In the genomic region with DNA sequence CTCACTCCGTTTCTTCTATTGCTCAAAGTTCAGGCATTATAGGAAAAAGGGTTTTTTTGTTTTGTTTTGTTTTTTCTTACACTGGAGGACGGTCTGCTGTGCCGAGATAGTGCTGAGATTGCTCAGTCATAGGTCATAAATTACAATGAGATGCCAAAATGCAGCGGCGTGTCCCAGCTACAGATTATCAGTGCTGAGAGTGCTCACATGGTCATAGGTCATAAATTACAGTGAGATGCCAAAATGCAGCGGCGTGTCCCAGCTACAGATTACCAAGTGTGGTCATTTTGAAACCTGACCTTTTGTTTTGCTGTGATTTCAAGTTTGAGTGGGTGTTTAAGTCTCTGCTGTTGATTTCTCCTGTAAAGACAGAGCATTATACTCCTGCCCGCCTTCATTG, we compare ENCODE assay signal across 18 mouse cellular contexts. TPM values are rescaled to one million over a fixed set of nuclear protein-coding genes. Genes with fewer than 3 reads are reported as not detected.
DNase-seq lines count a peak whose midpoint lies in the region; ATAC-seq and TF ChIP-seq lines count a peak whose summit lies in the region.
"Had no signal": no experiment of that assay in that cellular context is flagged by ENCODE, and none has a peak within 500 bp of the region (broad histone marks: within the 10 kb centered on the region; RNA-seq: fewer than 3 reads in every experiment).

No protein-coding gene starts in this region.

- TF ChIP-seq EP300 in lung, postnatal 0 days (IDR thresholded peaks at IDR 0.05): no peak

- peak; percentile 25 for DNase-seq in lung, postnatal 0 days (ENCODE audit: low spot score)
- DNase-seq in lung, postnatal 10 days: no peak
- DNase-seq in adrenal gland, adult 8-10 months: peak; percentile 73
- DNase-seq in kidney, adult 8-10 months: peak; percentile 24 to 25
- no peak for DNase-seq in right cerebral cortex, adult 18-20 months
- no peak for DNase-seq in frontal cortex, postnatal 14 days (ENCODE audit: low spot score in 2 of 2)
- DNase-seq: gastrocnemius, adult 2 months; heart, adult 11 months; thymus, postnatal 14 days had no signal

- H3K9ac ChIP-seq in lung, postnatal 0 days (replicated peaks; ENCODE audit: low read depth): no peak overlapping the region
- no peak overlapping the region for H3K9ac ChIP-seq in heart, embryonic 11.5 days (ENCODE audit: low read depth, low read length)
- H3K9ac ChIP-seq: forebrain, embryonic 13.5 days; heart, embryonic 15.5 days; intestine, embryonic 15.5 days; limb, embryonic 15.5 days; lung, embryonic 15.5 days; midbrain, embryonic 12.5 days had no signal

- no peak for TF ChIP-seq CTCF in lung, postnatal 0 days (IDR thresholded peaks at IDR 0.05)

- H3K4me2 ChIP-seq in lung, postnatal 0 days (replicated peaks; ENCODE audit: low read depth, low read length): no peak overlapping the region
- no peak overlapping the region for H3K4me2 ChIP-seq in heart, embryonic 11.5 days
- H3K4me2 ChIP-seq: forebrain, embryonic 13.5 days; heart, embryonic 15.5 days; intestine, embryonic 15.5 days; limb, embryonic 15.5 days; lung, embryonic 15.5 days; midbrain, embryonic 12.5 days had no signal

- ATAC-seq in lung, postnatal 0 days: 0 out of 2 replicates have a peak, but pooled peaks have one; percentile 12
- ATAC-seq in megakaryocyte progenitor cell, adult 5-6 weeks (replicated peaks; ENCODE audit: poor library complexity): peak; percentile 46
- no peak for ATAC-seq in heart, embryonic 11.5 days (replicated peaks; ENCODE audit: insufficient number of reproducible peaks, low FRiP score, low TSS enrichment)
- ATAC-seq: CD4-positive, CD25-positive, alpha-beta regulatory T cell, adult 4 months; forebrain, embryonic 13.5 days; intestine, embryonic 15.5 days had no signal

- H3K27me3 ChIP-seq in lung, postnatal 0 days (replicated peaks; ENCODE audit: insufficient read depth, low read length): no peaks in the 10 kb centered on the region
- no peaks in the 10 kb centered on the region for H3K27me3 ChIP-seq in heart, embryonic 11.5 days (ENCODE audit: control insufficient read depth, insufficient read depth, low read length)
- H3K27me3 ChIP-seq: forebrain, embryonic 13.5 days; heart, embryonic 15.5 days; intestine, embryonic 15.5 days; limb, embryonic 15.5 days; lung, embryonic 15.5 days; midbrain, embryonic 12.5 days had no signal

- no peak overlapping the region for H3K4me3 ChIP-seq in lung, postnatal 0 days (ENCODE audit: low read depth, low read length)
- no peak overlapping the region for H3K4me3 ChIP-seq in heart, embryonic 11.5 days (ENCODE audit: low read depth, low read length)
- H3K4me3 ChIP-seq: forebrain, embryonic 13.5 days; gastrocnemius, adult 2 months; heart, embryonic 15.5 days; intestine, embryonic 15.5 days; limb, embryonic 15.5 days; lung, embryonic 15.5 days; midbrain, embryonic 12.5 days had no signal

- no peak overlapping the region for H3K27ac ChIP-seq in lung, postnatal 0 days (ENCODE audit: low read length)
- no peak overlapping the region for H3K27ac ChIP-seq in heart, embryonic 11.5 days (ENCODE audit: low read depth, low read length)
- H3K27ac ChIP-seq: forebrain, embryonic 13.5 days; gastrocnemius, adult 2 months; heart, embryonic 15.5 days; intestine, embryonic 15.5 days; limb, embryonic 15.5 days; lung, embryonic 15.5 days; midbrain, embryonic 12.5 days had no signal

- H3K4me1 ChIP-seq in lung, postnatal 0 days (ENCODE audit: insufficient read depth, low read depth, low read length): no peaks in the 10 kb centered on the region
- H3K4me1 ChIP-seq in heart, embryonic 11.5 days (ENCODE audit: control insufficient read depth, insufficient read depth, low read length): no peaks in the 10 kb centered on the region
- H3K4me1 ChIP-seq: forebrain, embryonic 13.5 days; heart, embryonic 15.5 days; intestine, embryonic 15.5 days; limb, embryonic 15.5 days; lung, embryonic 15.5 days; midbrain, embryonic 12.5 days had no signal

- 60% methylated on average over 8 of the region's 8 CpGs for WGBS in lung, postnatal 0 days
- 84% methylated on average over 8 of the region's 8 CpGs for WGBS in heart, embryonic 11.5 days (ENCODE audit: insufficient replicate concordance)

- H3K9me3 ChIP-seq in lung, postnatal 0 days (ENCODE audit: low read length): no peaks in the 10 kb centered on the region
- no peaks in the 10 kb centered on the region for H3K9me3 ChIP-seq in heart, embryonic 11.5 days (replicated peaks; ENCODE audit: control insufficient read depth, low read length)
- H3K9me3 ChIP-seq: forebrain, embryonic 13.5 days; heart, embryonic 15.5 days; intestine, embryonic 15.5 days; limb, embryonic 15.5 days; lung, embryonic 15.5 days; midbrain, embryonic 12.5 days had no signal

- H3K36me3 ChIP-seq in lung, postnatal 0 days (ENCODE audit: insufficient read depth, low read length): 0 out of 2 replicates have a peak, but pooled peaks cover 8% of the 10 kb centered on the region
- peaks cover 14% of the 10 kb centered on the region for H3K36me3 ChIP-seq in heart, embryonic 11.5 days (ENCODE audit: control insufficient read depth, insufficient read depth, low read length)

RNA-seq across cellular contexts. Expression of gene Lrch3, which starts 7.2 kb away (rescaled TPM):
- 15.7 and 17.3 TPM in 2 replicates for polyA plus RNA-seq in lung, postnatal 0 days (2015; fragmentation: Nextera tagmentation; extraction: Ambion mirVana)
- 10 to 100 TPM; 36.3 to 48.0 (median 42.9) TPM for total RNA-seq in adrenal gland, adult 8-10 months (2022)
- 16.6 and 21.5 TPM in 2 replicates for total RNA-seq in megakaryocyte progenitor cell, adult 5-6 weeks (2015)
- total RNA-seq in megakaryocyte progenitor cell, adult 5-6 weeks (2017): 14.5 and 20.2 TPM in 2 replicates
- 21.6 and 25.3 TPM in 2 replicates for polyA plus RNA-seq in heart, embryonic 11.5 days (2014; fragmentation: Nextera tagmentation; extraction: Ambion mirVana)

RNA-seq across cellular contexts. Expression of gene Rubcn, which starts 29.2 kb away (rescaled TPM):
- polyA plus RNA-seq in lung, postnatal 0 days (2015; fragmentation: Nextera tagmentation; extraction: Ambion mirVana): 12.9 and 13.3 TPM in 2 replicates
- total RNA-seq in adrenal gland, adult 8-10 months (2022): 10 to 100 TPM; 31.0 to 60.3 (median 46.8) TPM
- 7.6 and 8.2 TPM in 2 replicates for total RNA-seq in megakaryocyte progenitor cell, adult 5-6 weeks (2015)
- 11.3 and 11.4 TPM in 2 replicates for total RNA-seq in megakaryocyte progenitor cell, adult 5-6 weeks (2017)
- 19.5 and 22.3 TPM in 2 replicates for polyA plus RNA-seq in heart, embryonic 11.5 days (2014; fragmentation: Nextera tagmentation; extraction: Ambion mirVana)

RNA-seq across cellular contexts. Expression of gene Fyttd1, which starts 29.4 kb away (rescaled TPM):
- 63.5 and 70.1 TPM in 2 replicates for polyA plus RNA-seq in lung, postnatal 0 days (2015; fragmentation: Nextera tagmentation; extraction: Ambion mirVana)
- total RNA-seq in adrenal gland, adult 8-10 months (2022): 100 to 1,000 TPM in 3 of 4 experiments, 10 to 100 TPM in 1; 97.2 to 136 (median 120) TPM
- 31.3 and 39.0 TPM in 2 replicates for total RNA-seq in megakaryocyte progenitor cell, adult 5-6 weeks (2015)
- total RNA-seq in megakaryocyte progenitor cell, adult 5-6 weeks (2017): 51.3 and 70.4 TPM in 2 replicates
- polyA plus RNA-seq in heart, embryonic 11.5 days (2014; fragmentation: Nextera tagmentation; extraction: Ambion mirVana): 164 and 172 TPM in 2 replicates

Comparison
In these comparisons a context has a peak if more than half of its experiments do, and no peak if none do; other contexts are left out.
1. DNase-seq: peak in lung, postnatal 0 days (single experiment), adrenal gland, adult 8-10 months (single experiment) and kidney, adult 8-10 months (2 of 2); none in lung, postnatal 10 days (single experiment), right cerebral cortex, adult 18-20 months (single experiment) and frontal cortex, postnatal 14 days (0 of 2).